Mouse (Mus musculus) stomach, embryonic 15.5 days (tissue): Measurements from ENCODE around the gene Reln. TPM values are rescaled to one million over a fixed set of nuclear protein-coding genes. Genes with fewer than 3 reads are reported as not detected.

Source experiments
- ATAC-seq: fragments of 200-750 bp; cut with Nextera tagmentation; 2 replicates; pipeline ENCODE4 v1.8.0; 2017; ENCODE audit warnings: low read depth, moderate number of reproducible peaks, moderate TSS enrichment; ENCODE audit not compliant: insufficient read depth, low FRiP score
- H3K27ac ChIP-seq: fragments of 300-500 bp; sonication (generic); 2 replicates; pipeline ENCODE4 v1.5.1; 2015; ENCODE audit warnings: mild to moderate bottlenecking, inconsistent platforms
- H3K27me3 ChIP-seq: fragments of 300-500 bp; sonication (generic); replicated peaks from 2 replicates; pipeline ENCODE4 v1.6.1; 2015; ENCODE audit warnings: inconsistent platforms
- H3K36me3 ChIP-seq: fragments of 300-500 bp; sonication (generic); 2 replicates; pipeline ENCODE4 v1.6.1; 2015; ENCODE audit warnings: inconsistent platforms
- H3K4me1 ChIP-seq: fragments of 300-500 bp; sonication (generic); 2 replicates; pipeline ENCODE4 v1.6.1; 2015; ENCODE audit warnings: inconsistent platforms
- H3K4me2 ChIP-seq: fragments of 300-500 bp; sonication (generic); 2 replicates; pipeline ENCODE4 v1.6.1; 2015; ENCODE audit warnings: mild to moderate bottlenecking, inconsistent platforms
- H3K4me3 ChIP-seq: fragments of 300-500 bp; sonication (generic); replicated peaks from 2 replicates; pipeline ENCODE4 v1.5.1; 2015; ENCODE audit warnings: inconsistent platforms
- H3K9ac ChIP-seq: fragments of 300-500 bp; sonication (generic); 2 replicates; pipeline ENCODE4 v1.6.1; 2015; ENCODE audit warnings: inconsistent platforms
- H3K9me3 ChIP-seq: fragments of 300-500 bp; sonication (generic); 2 replicates; pipeline ENCODE4 v1.6.1; 2016; ENCODE audit warnings: inconsistent platforms
- WGBS: fragments of 180-500 bp; shearing (Covaris S2); methylation state at CpG from one replicate; pipeline ENCODE4 v1.1.7; 2015; 5-methylcytosine and 5-hydroxymethylcytosine counted together
- polyA plus RNA-seq: library from polyadenylated mRNA; unstranded; fragments of >200 nt; fragmentation: Nextera tagmentation; extraction: Ambion mirVana; gene quantifications from 2 replicates; pipeline ENCODE4 v1.2.1, GENCODE M21; 2015

The Reln gene
- polyA plus RNA-seq, 1 experiment from 2014 or later: 5.3 TPM

- H3K9me3 ChIP-seq: no peaks in the 10 kb centered on the region
- H3K27me3 ChIP-seq: no peaks in the 10 kb centered on the region
- no peaks in the 10 kb centered on the region for H3K36me3 ChIP-seq
- H3K27ac ChIP-seq: no peak overlapping the region
- WGBS: 65% methylated on average over 3 of the region's 3 CpGs
- no peak overlapping the region for H3K4me2 ChIP-seq
- ATAC-seq: no peak
- H3K9ac ChIP-seq: no peak overlapping the region
- H3K4me3 ChIP-seq: no peak overlapping the region
- H3K4me1 ChIP-seq: no peaks in the 10 kb centered on the region
These were observed 82.1 kb downstream of the Reln start for GRCm38 (mm10) chr5:22262351-22262765.

DNA sequence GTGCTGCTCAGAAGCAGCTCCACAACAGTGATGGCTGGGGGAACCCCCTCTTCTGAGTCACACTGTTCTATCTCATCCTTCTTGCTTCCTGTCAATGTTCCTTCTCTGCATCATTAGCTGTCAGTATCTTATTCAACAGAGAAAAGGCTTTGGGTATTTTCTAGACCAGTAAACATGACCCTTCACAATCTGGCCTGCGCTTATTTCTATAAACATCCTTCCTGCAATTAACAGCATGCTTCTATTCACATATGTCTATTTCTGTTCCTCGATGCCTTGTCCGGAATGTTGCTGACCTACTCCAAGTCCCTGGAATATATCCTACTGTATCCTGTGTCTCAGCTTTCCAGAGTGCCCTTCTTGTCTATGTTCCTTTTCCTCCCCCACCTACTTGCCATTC, 89.2 kb downstream of the Reln start:
- H3K4me3 ChIP-seq: no peak overlapping the region
- H3K9me3 ChIP-seq: no peaks in the 10 kb centered on the region
- no peak overlapping the region for H3K4me2 ChIP-seq
- H3K36me3 ChIP-seq: no peaks in the 10 kb centered on the region
- no peak overlapping the region for H3K27ac ChIP-seq
- no peaks in the 10 kb centered on the region for H3K4me1 ChIP-seq
- no peak for ATAC-seq
- no peak overlapping the region for H3K9ac ChIP-seq
- H3K27me3 ChIP-seq: no peaks in the 10 kb centered on the region
- WGBS: 77% methylated on average over 3 of the region's 3 CpGs

GRCm38 (mm10) chr5:22253910-22254309, 90.6 kb downstream of the Reln start:
- Histone ChIP-seq H3K4me2 (no peak overlapping the region), H3K27ac (no peak overlapping the region), H3K4me1 (no peaks in the 10 kb centered on the region), H3K4me3 (no peak overlapping the region), H3K27me3 (no peaks in the 10 kb centered on the region), H3K36me3 (no peaks in the 10 kb centered on the region), H3K9ac (no peak overlapping the region), H3K9me3 (no peaks in the 10 kb centered on the region)
- WGBS: 74% methylated on average over 3 of the region's 3 CpGs
- ATAC-seq: no peak

GRCm38 (mm10) chr5:22253318-22253717, 91.2 kb downstream of the Reln start:
- Histone ChIP-seq H3K4me3 (no peak overlapping the region), H3K4me1 (no peaks in the 10 kb centered on the region), H3K9me3 (no peaks in the 10 kb centered on the region), H3K36me3 (no peaks in the 10 kb centered on the region), H3K27ac (no peak overlapping the region), H3K4me2 (no peak overlapping the region), H3K9ac (no peak overlapping the region), H3K27me3 (no peaks in the 10 kb centered on the region)
- WGBS: 89% methylated on average over 6 of the region's 6 CpGs
- ATAC-seq: no peak

DNA sequence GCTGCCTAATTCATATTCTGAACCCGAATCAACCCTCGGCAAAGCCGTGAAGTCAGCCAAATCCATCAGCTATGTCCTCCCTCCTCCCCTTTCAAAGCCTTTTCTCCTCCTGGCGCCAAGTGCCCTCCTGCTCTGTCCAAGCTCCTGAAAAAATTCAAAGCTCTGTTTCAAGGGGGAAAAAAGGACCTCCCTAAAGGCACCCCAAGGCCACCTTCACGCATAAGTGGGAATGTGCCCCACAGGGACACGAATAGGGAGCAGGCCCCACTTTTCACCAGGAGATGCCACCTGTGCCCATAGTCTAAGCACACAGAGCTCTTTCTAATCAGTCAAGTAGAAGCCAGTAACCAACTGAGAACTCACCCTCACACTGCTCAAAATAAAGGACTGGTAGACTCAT, 96.7 kb downstream of the Reln start:
- no peak overlapping the region for H3K27ac ChIP-seq
- H3K9me3 ChIP-seq: no peaks in the 10 kb centered on the region
- no peaks in the 10 kb centered on the region for H3K27me3 ChIP-seq
- no peak overlapping the region for H3K9ac ChIP-seq
- no peaks in the 10 kb centered on the region for H3K36me3 ChIP-seq
- ATAC-seq: no peak
- no peak overlapping the region for H3K4me2 ChIP-seq
- WGBS: 69% methylated on average over 6 of the region's 6 CpGs
- H3K4me3 ChIP-seq: no peak overlapping the region
- no peaks in the 10 kb centered on the region for H3K4me1 ChIP-seq

DNA sequence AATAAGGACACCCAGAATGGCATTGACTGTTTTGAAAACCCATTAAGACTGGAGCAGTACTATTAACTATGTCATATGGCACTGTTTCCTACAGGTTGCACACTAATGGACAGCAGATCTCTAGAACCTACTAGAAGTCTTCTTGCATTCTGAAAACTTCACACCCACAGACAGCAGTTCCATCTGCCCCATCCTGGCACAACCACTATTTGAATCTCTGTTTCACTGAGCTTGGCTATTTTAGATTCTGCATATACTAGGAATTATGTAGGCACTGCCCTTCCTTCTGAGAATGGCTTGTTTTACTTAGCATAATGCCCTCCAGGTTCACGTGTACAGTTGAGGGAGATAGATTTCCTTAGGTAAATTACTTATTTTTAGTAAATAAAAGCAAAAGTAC, 99.4 kb downstream of the Reln start:
- no peak for ATAC-seq
- no peak overlapping the region for H3K4me2 ChIP-seq
- H3K27ac ChIP-seq: no peak overlapping the region
- H3K27me3 ChIP-seq: no peaks in the 10 kb centered on the region
- no peaks in the 10 kb centered on the region for H3K36me3 ChIP-seq
- 66% methylated on average over 1 of the region's 1 CpGs for WGBS
- no peaks in the 10 kb centered on the region for H3K4me1 ChIP-seq
- no peak overlapping the region for H3K4me3 ChIP-seq
- no peak overlapping the region for H3K9ac ChIP-seq
- H3K9me3 ChIP-seq: no peaks in the 10 kb centered on the region

DNA sequence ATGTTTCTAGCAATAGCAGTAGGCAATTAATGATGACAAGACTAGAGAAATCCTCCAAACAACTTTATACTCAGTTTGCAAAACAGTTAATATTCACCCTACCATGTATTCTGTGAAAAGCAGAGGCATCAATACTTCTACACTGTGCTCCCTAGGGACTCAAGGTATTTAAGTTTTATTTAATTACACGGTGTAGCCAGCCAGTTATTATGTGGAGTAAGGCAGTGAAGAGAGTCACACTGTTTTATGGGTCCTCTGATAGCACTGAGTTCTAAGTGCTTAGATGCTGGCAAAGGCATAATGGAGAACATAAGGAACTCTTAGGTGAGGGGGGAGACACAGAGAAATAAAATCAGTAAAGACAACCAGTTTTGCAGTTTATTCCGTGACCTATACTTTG, 101.0 kb downstream of the Reln start:
- Histone ChIP-seq H3K9me3 (no peaks in the 10 kb centered on the region), H3K9ac (no peak overlapping the region), H3K27me3 (no peaks in the 10 kb centered on the region), H3K4me1 (no peaks in the 10 kb centered on the region), H3K4me2 (no peak overlapping the region), H3K36me3 (no peaks in the 10 kb centered on the region), H3K27ac (no peak overlapping the region), H3K4me3 (no peak overlapping the region)
- WGBS: 84% methylated on average over 2 of the region's 2 CpGs
- no peak for ATAC-seq

DNA sequence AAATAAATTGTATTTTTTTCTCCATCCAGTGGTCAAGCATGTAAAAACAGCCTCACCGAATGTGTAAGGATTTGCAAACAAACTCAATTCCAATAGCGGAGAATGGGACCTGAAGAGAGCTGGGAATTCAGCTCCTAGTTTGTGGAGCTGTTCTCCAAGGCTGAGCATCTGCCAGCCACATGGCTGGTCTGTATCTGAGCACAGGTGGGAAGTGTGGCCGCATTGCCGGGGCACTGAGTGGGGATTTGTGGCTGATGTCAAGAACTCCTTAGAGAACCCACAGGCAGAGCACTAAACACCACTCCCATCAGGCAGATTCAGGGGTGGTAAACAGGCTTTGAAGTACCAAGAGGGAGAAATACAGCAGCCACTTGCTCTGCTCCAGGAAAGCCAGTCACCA, 102.9 kb downstream of the Reln start:
- ATAC-seq: no peak
- 75% methylated on average over 4 of the region's 4 CpGs for WGBS
- no peak overlapping the region for H3K4me3 ChIP-seq

DNA sequence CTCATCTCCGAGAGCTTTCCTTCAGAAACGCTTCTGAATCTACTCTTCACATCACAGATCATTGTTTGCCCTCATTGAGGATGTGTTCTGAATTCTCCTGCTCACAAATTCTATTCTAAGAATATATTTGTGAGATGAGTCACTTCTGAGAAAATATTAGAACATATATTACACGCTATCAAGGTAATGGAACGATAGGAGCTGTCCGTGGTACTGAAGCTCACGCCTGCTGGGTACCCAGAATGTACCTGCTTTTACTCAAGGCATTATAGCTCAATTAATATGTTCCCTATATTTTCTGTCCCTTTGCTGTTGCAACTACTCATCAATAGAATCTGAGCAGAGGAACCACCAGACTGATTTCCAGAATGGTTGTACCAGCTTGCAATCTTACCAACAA, 107.7 kb downstream of the Reln start:
- WGBS: 55% methylated on average over 6 of the region's 6 CpGs
- no peak for ATAC-seq
- H3K9me3 ChIP-seq: no peaks in the 10 kb centered on the region
- H3K27ac ChIP-seq: no peak overlapping the region
- H3K9ac ChIP-seq: no peak overlapping the region
- no peak overlapping the region for H3K4me2 ChIP-seq
- no peaks in the 10 kb centered on the region for H3K27me3 ChIP-seq
- H3K4me3 ChIP-seq: no peak overlapping the region
- no peaks in the 10 kb centered on the region for H3K36me3 ChIP-seq
- no peaks in the 10 kb centered on the region for H3K4me1 ChIP-seq

More for the DNA sequence above, 102.9 kb downstream of the Reln start:
- no peaks in the 10 kb centered on the region for H3K4me1 ChIP-seq
- H3K9ac ChIP-seq: no peak overlapping the region
- H3K4me2 ChIP-seq: no peak overlapping the region
- H3K36me3 ChIP-seq: no peaks in the 10 kb centered on the region
- H3K27ac ChIP-seq: no peak overlapping the region
- H3K9me3 ChIP-seq: no peaks in the 10 kb centered on the region
- no peaks in the 10 kb centered on the region for H3K27me3 ChIP-seq

- Histone ChIP-seq H3K27me3 (no peaks in the 10 kb centered on the region), H3K4me2 (no peak overlapping the region), H3K4me1 (no peaks in the 10 kb centered on the region), H3K4me3 (no peak overlapping the region), H3K9ac (no peak overlapping the region), H3K36me3 (no peaks in the 10 kb centered on the region), H3K27ac (no peak overlapping the region), H3K9me3 (no peaks in the 10 kb centered on the region)
- whole genome bisulfite sequencing: 66% methylated on average over 4 of the region's 4 CpGs
- no peak for ATAC-seq
These were observed 120.0 kb downstream of the Reln start for GRCm38 (mm10) chr5:22224515-22224914.

DNA sequence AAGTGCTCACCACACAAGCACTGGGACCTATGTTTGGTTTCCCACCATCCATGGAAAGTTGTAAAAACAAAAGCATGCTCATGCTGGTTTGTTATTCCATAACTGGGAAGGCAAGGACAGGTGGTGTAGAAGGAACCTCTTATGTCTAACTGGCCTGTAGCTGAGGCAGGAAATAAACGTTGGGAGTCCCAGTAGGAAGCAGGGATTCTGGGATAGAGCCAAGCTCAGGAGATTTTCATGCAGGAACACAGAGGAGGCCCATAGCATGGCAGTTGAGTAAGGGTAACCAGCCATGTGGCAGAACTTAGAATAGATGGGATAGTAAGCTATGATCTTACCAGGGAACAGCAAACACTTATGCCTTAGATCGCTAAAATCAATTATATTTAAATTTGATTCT, 120.6 kb downstream of the Reln start:
- no peak overlapping the region for H3K4me3 ChIP-seq
- ATAC-seq: no peak
- no peaks in the 10 kb centered on the region for H3K36me3 ChIP-seq
- 70% methylated on average over 2 of the region's 2 CpGs for WGBS
- H3K9me3 ChIP-seq: no peaks in the 10 kb centered on the region
- H3K4me2 ChIP-seq: no peak overlapping the region
- no peak overlapping the region for H3K9ac ChIP-seq
- H3K27me3 ChIP-seq: no peaks in the 10 kb centered on the region
- H3K27ac ChIP-seq: no peak overlapping the region
- no peaks in the 10 kb centered on the region for H3K4me1 ChIP-seq

DNA sequence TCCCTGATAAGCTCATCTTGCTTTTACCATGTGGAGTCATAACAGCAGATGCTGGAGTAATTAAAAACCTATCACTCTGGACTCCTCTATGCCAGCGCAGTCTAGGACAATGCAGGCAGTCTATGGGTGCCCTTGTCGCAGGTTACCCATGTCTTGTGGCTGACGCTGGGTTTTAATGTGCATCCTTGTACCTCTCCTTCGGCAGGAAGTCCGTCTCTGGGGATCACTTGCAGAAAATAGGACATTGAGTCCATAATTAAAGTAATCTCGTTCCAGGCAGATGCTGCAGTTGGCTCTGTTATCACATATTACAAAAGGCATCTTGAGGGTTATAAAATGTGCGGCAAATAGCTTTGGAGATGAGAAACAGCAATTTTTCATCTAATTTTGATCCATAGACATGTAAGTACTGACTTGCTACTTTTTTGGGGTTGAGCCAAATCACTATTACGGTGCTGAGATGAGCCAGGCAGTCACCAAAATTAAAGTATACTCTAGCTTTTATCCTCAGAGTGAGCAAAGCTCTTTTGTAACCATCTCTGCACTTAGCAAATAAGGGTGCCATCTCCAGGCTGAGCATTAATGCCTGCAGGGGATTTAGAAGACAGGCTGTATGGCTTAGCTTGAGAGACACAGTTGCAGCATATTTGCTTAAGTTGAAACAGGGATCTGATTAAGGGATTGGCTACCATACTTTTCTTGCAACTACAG, 136.0 kb downstream of the Reln start:
- no peaks in the 10 kb centered on the region for H3K27me3 ChIP-seq
- H3K27ac ChIP-seq: no peak overlapping the region
- H3K4me2 ChIP-seq: no peak overlapping the region
- no peak for ATAC-seq
- no peak overlapping the region for H3K4me3 ChIP-seq
- H3K4me1 ChIP-seq: no peaks in the 10 kb centered on the region
- WGBS: 70% methylated on average over 8 of the region's 8 CpGs
- no peaks in the 10 kb centered on the region for H3K36me3 ChIP-seq
- no peak overlapping the region for H3K9ac ChIP-seq
- H3K9me3 ChIP-seq: no peaks in the 10 kb centered on the region

GRCm38 (mm10) chr5:22197926-22198325, 146.6 kb downstream of the Reln start:
- H3K9ac ChIP-seq: no peak overlapping the region
- H3K9me3 ChIP-seq: no peaks in the 10 kb centered on the region
- no peak for ATAC-seq
- H3K36me3 ChIP-seq: no peaks in the 10 kb centered on the region
- H3K4me1 ChIP-seq: no peaks in the 10 kb centered on the region
- no peak overlapping the region for H3K4me3 ChIP-seq
- no peak overlapping the region for H3K4me2 ChIP-seq
- WGBS: 66% methylated on average over 2 of the region's 2 CpGs
- H3K27ac ChIP-seq: no peak overlapping the region
- no peaks in the 10 kb centered on the region for H3K27me3 ChIP-seq
